Mouse (Mus musculus) gastrocnemius, adult 18-20 months (tissue): ENCODE data around the gene Larp7. TPM values are rescaled to one million over a fixed set of nuclear protein-coding genes. Genes with fewer than 3 reads are reported as not detected.
A peak's percentile ranks its signal among the peaks of the same experiment; 100 is the strongest.

Experiments used
- DNase-seq: peaks from one replicate; pipeline ENCODE4 v3.0.0; 2021; ENCODE audit warnings: low spot score
- long read RNA-seq, 2 experiments: library from polyadenylated mRNA; stranded (forward); transcript quantifications; one replicate each; pipeline ENCODE4 v2.0.0; 2021
- total RNA-seq, 2 experiments: library from RNA; stranded (reverse); gene quantifications; 2 replicates each; pipeline ENCODE4 v1.2.3; 2021

The Larp7 gene
- total RNA-seq, result 10 to 100 TPM in 1 of 2 experiments, 1 to 10 TPM in 1; 8.2 to 12.7 TPM
- long read RNA-seq, experiment 1, transcript Larp7-201 (13 exons, 2,121 nt), result major isoform, 11 of 12 reads
- long read RNA-seq, experiment 1, partial matches to known transcripts, result 1 of 12 reads
- long read RNA-seq, experiment 1, other reads (novel, unspliced or antisense), result 0 of 12 reads
- long read RNA-seq, experiment 2, transcript Larp7-201 (13 exons, 2,121 nt), result major isoform, 13 of 15 reads
- long read RNA-seq, experiment 2, partial matches to known transcripts, result 2 of 15 reads
- long read RNA-seq, experiment 2, other reads (novel, unspliced or antisense), result 0 of 15 reads

GRCm38 (mm10) chr3:127552973-127553719, at the start of gene Larp7, which contains the start of gene Zgrf1:
Larp7 (minus strand) TSS chr3:127553349.
Zgrf1 (plus strand) TSS chr3:127553489.
- peak; percentile 98 for DNase-seq

GRCm38 (mm10) chr3:127597136-127597535, 44.0 kb upstream of the Larp7 start:
- no peak for DNase-seq

GRCm38 (mm10) chr3:127572557-127572956, 19.4 kb upstream of the Larp7 start:
- DNase-seq, result peak; percentile 43

GRCm38 (mm10) chr3:127565129-127565528, 12.0 kb upstream of the Larp7 start:
- DNase-seq, result no peak

- DNase-seq, result no peak
Observed at GRCm38 (mm10) chr3:127562974-127563373, 9.8 kb upstream of the Larp7 start.

- no peak for DNase-seq
Observed at GRCm38 (mm10) chr3:127558201-127558600, 5.1 kb upstream of the Larp7 start.

- no peak for DNase-seq
Observed at GRCm38 (mm10) chr3:127554723-127555122, 1.6 kb upstream of the Larp7 start.

GRCm38 (mm10) chr3:127553720-127554043, 533 bp upstream of the Larp7 start:
- no peak for DNase-seq

- no peak for DNase-seq
Observed at GRCm38 (mm10) chr3:127552434-127552972, 646 bp downstream of the Larp7 start.

GRCm38 (mm10) chr3:127547882-127548281, 5.3 kb downstream of the Larp7 start:
- peak; percentile 11 for DNase-seq

GRCm38 (mm10) chr3:127544610-127545121, 8.5 kb downstream of the Larp7 start:
- DNase-seq, result no peak

GRCm38 (mm10) chr3:127543976-127544375, 9.2 kb downstream of the Larp7 start:
- no peak for DNase-seq

- DNase-seq, result no peak
Observed at GRCm38 (mm10) chr3:127539193-127539592, 14.0 kb downstream of the Larp7 start.

GRCm38 (mm10) chr3:127530293-127530692, 22.9 kb downstream of the Larp7 start:
- DNase-seq, result no peak

GRCm38 (mm10) chr3:127529824-127530223, 23.3 kb downstream of the Larp7 start:
- DNase-seq, result no peak

GRCm38 (mm10) chr3:127529210-127529609, 23.9 kb downstream of the Larp7 start:
- DNase-seq, result no peak

- peak; percentile 44 for DNase-seq
Observed at GRCm38 (mm10) chr3:127527465-127528034, 25.6 kb downstream of the Larp7 start.

GRCm38 (mm10) chr3:127525188-127525819, 27.8 kb downstream of the Larp7 start:
- peak; percentile 35 for DNase-seq

GRCm38 (mm10) chr3:127521156-127521555, 32.0 kb downstream of the Larp7 start:
- DNase-seq, result peak; percentile 52

GRCm38 (mm10) chr3:127520300-127520699, 32.8 kb downstream of the Larp7 start:
- DNase-seq, result no peak

GRCm38 (mm10) chr3:127515251-127515650, 37.9 kb downstream of the Larp7 start:
- no peak for DNase-seq
